Mouse (Mus musculus): ENCODE data around the gene Rps21.

GRCm38 (mm10) chr2:180274523-180274922 lies 17.3 kb downstream of the Rps21 start:
- TF ChIP-seq POLR2A (IDR thresholded peaks at IDR 0.05; ENCODE audit: control insufficient read depth, low read depth, low read length) (no peak), CTCF (IDR thresholded peaks at IDR 0.05; ENCODE audit: control insufficient read depth, insufficient read depth, insufficient replicate concordance, low read depth, low read length) (no peak)

Measured in testis, adult 2 months (tissue).